Mouse (Mus musculus) spleen, adult 2 months (tissue): ENCODE measurements around the gene Wdr82.

Experiments
- CTCF ChIP-seq: fragments of 200-500 bp; IDR thresholded peaks from 2 replicates; pipeline ENCODE4 v1.5.1; 2011; ENCODE audit warnings: mild to moderate bottlenecking, inconsistent platforms; ENCODE audit not compliant: insufficient read depth, insufficient read length, insufficient replicate concordance; ENCODE audit errors: extremely low read depth
- POLR2A ChIP-seq: fragments of 200-500 bp; IDR thresholded peaks from 2 replicates; pipeline ENCODE4 v1.6.1; 2011; ENCODE audit warnings: low read depth, low read length, inconsistent platforms

DNA sequence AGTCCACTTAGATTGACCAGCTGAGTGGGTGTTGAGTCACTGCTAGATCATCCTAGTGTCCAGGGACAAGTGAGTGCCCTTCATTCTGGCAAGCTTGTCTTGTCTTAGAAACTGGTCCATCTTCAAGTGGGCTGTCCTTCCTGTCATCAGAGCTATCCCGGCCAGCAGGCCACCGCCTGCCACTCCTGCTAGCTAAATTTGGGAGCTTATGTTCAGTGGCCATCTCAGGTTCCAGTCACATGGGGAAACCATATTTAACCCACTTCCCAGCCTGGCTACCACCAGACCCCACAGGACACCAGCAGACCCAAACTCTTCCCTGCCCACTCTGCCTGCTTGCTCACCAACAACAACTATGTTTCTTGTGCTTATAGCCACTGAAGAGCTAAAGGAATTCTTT lies 35.8 kb downstream of the Wdr82 start:
- TF ChIP-seq CTCF (no peak), POLR2A (no peak)
